In the genomic region with DNA sequence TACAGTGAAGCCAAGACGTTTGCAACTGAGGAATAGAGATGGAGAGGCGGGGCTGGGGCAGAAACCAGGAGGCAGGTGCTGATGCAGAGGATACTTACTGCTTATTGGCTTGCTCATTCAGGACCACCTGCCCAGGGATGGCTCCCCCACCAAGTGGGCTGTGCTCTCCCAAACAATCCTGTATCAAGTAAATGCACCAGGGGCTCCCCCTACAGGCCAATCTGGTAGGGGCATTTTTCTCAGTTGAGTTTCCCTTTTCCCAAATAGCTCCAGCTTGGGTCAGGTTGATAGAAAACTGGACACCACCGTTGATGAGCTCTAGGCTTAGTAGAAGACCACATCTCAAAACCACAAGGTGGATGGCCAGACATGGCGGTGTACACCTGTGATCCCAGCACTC, we compare ENCODE assay signal across 9 mouse cellular contexts.
DNase-seq lines count a peak whose midpoint lies in the region; ATAC-seq lines count a peak whose summit lies in the region.
"Had no signal": no experiment of that assay in that cellular context is flagged by ENCODE, and none has a peak within 500 bp of the region (broad histone marks: within the 10 kb centered on the region; RNA-seq: fewer than 3 reads in every experiment).

No protein-coding gene starts in this region.

- no peaks in the 10 kb centered on the region; the same call in 1 of the 2 replicates for H3K27me3 ChIP-seq in hindbrain, embryonic 11.5 days (ENCODE audit: control insufficient read depth, insufficient read depth, low read length)
- peaks cover 12% of the 10 kb centered on the region for H3K27me3 ChIP-seq in hindbrain, embryonic 12.5 days
- H3K27me3 ChIP-seq in neural tube, embryonic 15.5 days (replicated peaks): no peaks in the 10 kb centered on the region
- H3K27me3 ChIP-seq in forebrain, embryonic 12.5 days: 0 out of 2 replicates have a peak, but pooled peaks cover 9% of the 10 kb centered on the region
- H3K27me3 ChIP-seq: limb, embryonic 15.5 days had no signal

- 62% methylated on average over 4 of the region's 4 CpGs for WGBS in hindbrain, embryonic 11.5 days
- 56% methylated on average over 4 of the region's 4 CpGs for WGBS in hindbrain, embryonic 12.5 days
- WGBS in neural tube, embryonic 15.5 days: 59% methylated on average over 4 of the region's 4 CpGs
- whole genome bisulfite sequencing in forebrain, embryonic 12.5 days: 63% methylated on average over 4 of the region's 4 CpGs

- no peaks in the 10 kb centered on the region for H3K36me3 ChIP-seq in hindbrain, embryonic 11.5 days (ENCODE audit: control insufficient read depth, insufficient read depth, low read length)
- H3K36me3 ChIP-seq in hindbrain, embryonic 12.5 days: no peaks in the 10 kb centered on the region
- H3K36me3 ChIP-seq in neural tube, embryonic 15.5 days: no peaks in the 10 kb centered on the region
- H3K36me3 ChIP-seq in forebrain, embryonic 12.5 days (replicated peaks): no peaks in the 10 kb centered on the region
- H3K36me3 ChIP-seq: limb, embryonic 15.5 days had no signal

- no peak overlapping the region for H3K4me2 ChIP-seq in hindbrain, embryonic 11.5 days (replicated peaks; ENCODE audit: low read depth, low read length)
- no peak overlapping the region for H3K4me2 ChIP-seq in hindbrain, embryonic 12.5 days (replicated peaks)
- no peak overlapping the region for H3K4me2 ChIP-seq in neural tube, embryonic 15.5 days
- no peak overlapping the region for H3K4me2 ChIP-seq in forebrain, embryonic 12.5 days
- H3K4me2 ChIP-seq: limb, embryonic 15.5 days had no signal

- no peaks in the 10 kb centered on the region for H3K9me3 ChIP-seq in hindbrain, embryonic 11.5 days (ENCODE audit: control insufficient read depth, low read length)
- no peaks in the 10 kb centered on the region for H3K9me3 ChIP-seq in hindbrain, embryonic 12.5 days (replicated peaks)
- H3K9me3 ChIP-seq in neural tube, embryonic 15.5 days (replicated peaks): no peaks in the 10 kb centered on the region
- H3K9me3 ChIP-seq in forebrain, embryonic 12.5 days: no peaks in the 10 kb centered on the region
- H3K9me3 ChIP-seq: limb, embryonic 15.5 days had no signal

- no peak for ATAC-seq in hindbrain, embryonic 11.5 days (ENCODE audit: low FRiP score)
- no peak for ATAC-seq in hindbrain, embryonic 12.5 days (ENCODE audit: low FRiP score)
- no peak for ATAC-seq in neural tube, embryonic 15.5 days (ENCODE audit: low FRiP score)
- no peak for ATAC-seq in forebrain, embryonic 12.5 days (ENCODE audit: low FRiP score)

- no peak overlapping the region for H3K27ac ChIP-seq in hindbrain, embryonic 11.5 days (ENCODE audit: low read depth, low read length)
- no peak overlapping the region for H3K27ac ChIP-seq in hindbrain, embryonic 12.5 days
- H3K27ac ChIP-seq in neural tube, embryonic 15.5 days (replicated peaks): no peak overlapping the region
- H3K27ac ChIP-seq in forebrain, embryonic 12.5 days: no peak overlapping the region
- H3K27ac ChIP-seq: limb, embryonic 15.5 days had no signal

- 0 out of 2 replicates have a peak, but pooled peaks cover 2% of the 10 kb centered on the region for H3K4me1 ChIP-seq in hindbrain, embryonic 11.5 days (replicated peaks; ENCODE audit: control insufficient read depth, insufficient read depth, low read length)
- peaks cover 7% of the 10 kb centered on the region for H3K4me1 ChIP-seq in hindbrain, embryonic 12.5 days
- H3K4me1 ChIP-seq in neural tube, embryonic 15.5 days: peaks cover 16% of the 10 kb centered on the region
- H3K4me1 ChIP-seq in forebrain, embryonic 12.5 days: peaks cover 17% of the 10 kb centered on the region

- H3K4me3 ChIP-seq in hindbrain, embryonic 11.5 days (ENCODE audit: low read depth, low read length): no peak overlapping the region
- no peak overlapping the region for H3K4me3 ChIP-seq in hindbrain, embryonic 12.5 days
- no peak overlapping the region for H3K4me3 ChIP-seq in neural tube, embryonic 15.5 days (replicated peaks)
- H3K4me3 ChIP-seq in forebrain, embryonic 12.5 days (replicated peaks): no peak overlapping the region
- H3K4me3 ChIP-seq: limb, embryonic 15.5 days had no signal

- H3K9ac ChIP-seq in hindbrain, embryonic 11.5 days (ENCODE audit: low read depth, low read length): no peak overlapping the region
- H3K9ac ChIP-seq in hindbrain, embryonic 12.5 days: no peak overlapping the region
- no peak overlapping the region for H3K9ac ChIP-seq in neural tube, embryonic 15.5 days (replicated peaks)
- H3K9ac ChIP-seq in forebrain, embryonic 12.5 days: no peak overlapping the region
- H3K9ac ChIP-seq: limb, embryonic 15.5 days had no signal

- peak; percentile 64 for DNase-seq in hindbrain, embryonic 11.5 days (ENCODE audit: low spot score)
- DNase-seq in neural tube, embryonic 10.5 days (ENCODE audit: extremely low spot score, low spot score): peak; percentile 53
- DNase-seq in embryo, embryonic 11 days: peak; percentile 59
- DNase-seq in thymus, postnatal 0 days (ENCODE audit: low spot score): peak; percentile 28
- DNase-seq in testis, postnatal 10 days (ENCODE audit: low spot score): no peak
